Mouse (Mus musculus) lung, postnatal 0 days (tissue): ENCODE data around the gene Tspan17. TPM values are rescaled to one million over a fixed set of nuclear protein-coding genes. Genes with fewer than 3 reads are reported as not detected.

ENCODE experiments used
- ATAC-seq: fragments of 200-750 bp; cut with Nextera tagmentation; 2 replicates; pipeline ENCODE4 v1.8.0; 2017; ENCODE audit warnings: moderate library complexity
- DNase-seq: peaks from one replicate; pipeline ENCODE4 v3.0.0-alpha.2; 2016; ENCODE audit warnings: low spot score
- H3K27ac ChIP-seq: fragments of 300-500 bp; sonication (generic); 2 replicates; pipeline ENCODE4 v1.5.1; 2014; ENCODE audit warnings: antibody characterized with exemption, mild to moderate bottlenecking, low read length, mixed read lengths
- H3K27me3 ChIP-seq: fragments of 300-500 bp; sonication (generic); replicated peaks from 2 replicates; pipeline ENCODE4 v1.6.1; 2014; ENCODE audit warnings: low read length, mixed read lengths; ENCODE audit not compliant: insufficient read depth
- H3K36me3 ChIP-seq: fragments of 300-500 bp; sonication (generic); 2 replicates; pipeline ENCODE4 v1.6.1; 2014; ENCODE audit warnings: low read length, mixed read lengths; ENCODE audit not compliant: insufficient read depth
- H3K4me1 ChIP-seq: fragments of 300-500 bp; sonication (generic); 2 replicates; pipeline ENCODE4 v1.6.1; 2014; ENCODE audit warnings: antibody characterized with exemption, low read depth, low read length, mixed read lengths; ENCODE audit not compliant: insufficient read depth
- H3K4me2 ChIP-seq: fragments of 300-500 bp; sonication (generic); replicated peaks from 2 replicates; pipeline ENCODE4 v1.6.1; 2014; ENCODE audit warnings: low read depth, mild to moderate bottlenecking, low read length, moderate library complexity, mixed read lengths
- H3K4me3 ChIP-seq: fragments of 300-500 bp; sonication (generic); 2 replicates; pipeline ENCODE4 v1.5.1; 2014; ENCODE audit warnings: low read depth, low read length
- H3K9ac ChIP-seq: fragments of 300-500 bp; sonication (generic); replicated peaks from 2 replicates; pipeline ENCODE4 v1.6.1; 2014; ENCODE audit warnings: low read depth, mild to moderate bottlenecking
- H3K9me3 ChIP-seq: fragments of 300-500 bp; sonication (generic); 2 replicates; pipeline ENCODE4 v1.6.1; 2016; ENCODE audit warnings: low read length, mixed read lengths
- CTCF ChIP-seq: IDR thresholded peaks from 2 replicates; pipeline ENCODE4 v1.5.1; 2016; ENCODE audit warnings: antibody characterized with exemption, mild to moderate bottlenecking
- EP300 ChIP-seq: IDR thresholded peaks from 2 replicates; pipeline ENCODE4 v1.6.1; 2016; ENCODE audit warnings: antibody characterized with exemption, mild to moderate bottlenecking, control low read depth
- WGBS: fragments of 180-500 bp; shearing (Covaris S2); extraction: QIAGEN DNeasy Blood & Tissue Kit; methylation state at CpG from one replicate; pipeline ENCODE4 v1.1.7; 2014; 5-methylcytosine and 5-hydroxymethylcytosine counted together
- polyA plus RNA-seq: library from polyadenylated mRNA; unstranded; fragments of >200 nt; fragmentation: Nextera tagmentation; extraction: Ambion mirVana; gene quantifications from 2 replicates; pipeline ENCODE4 v1.2.1, GENCODE M21; 2015

The Tspan17 gene
- polyA plus RNA-seq, 1 experiment from 2014 or later, result 32.9 TPM

GRCm38 (mm10) chr13:54749864-54750411 lies 39.2 kb upstream of the Tspan17 start, which contains the start of gene Gprin1:
TSS of gene Gprin1 (minus strand) at chr13:54749874.
- 0 out of 2 replicates have a peak, but pooled peaks have one; percentile 14 for ATAC-seq
- Histone ChIP-seq H3K9ac (no peak within 1 kb of the TSS), H3K4me2 (peak within 1 kb of the TSS; percentile 75), H3K4me3 (peak within 1 kb of the TSS; percentile 45), H3K4me1 (peaks cover 5% of the 10 kb centered on the region; the same call in 1 of the 2 replicates), H3K36me3 (no peaks in the 10 kb centered on the region), H3K27me3 (peaks cover 12% of the 10 kb centered on the region), H3K27ac (no peak within 1 kb of the TSS), H3K9me3 (no peaks in the 10 kb centered on the region)
- 3% methylated on average over 27 of the region's 29 CpGs for WGBS
- TF ChIP-seq CTCF (no peak), EP300 (no peak)
- DNase-seq, result no peak

- Histone ChIP-seq H3K27me3 (peaks cover 16% of the 10 kb centered on the region), H3K4me3 (no peak overlapping the region), H3K36me3 (no peaks in the 10 kb centered on the region), H3K9me3 (no peaks in the 10 kb centered on the region), H3K4me1 (peaks cover 5% of the 10 kb centered on the region; the same call in 1 of the 2 replicates), H3K4me2 (no peak overlapping the region), H3K27ac (no peak overlapping the region), H3K9ac (no peak overlapping the region)
- no peak for TF ChIP-seq EP300
- TF ChIP-seq CTCF, result no peak
- WGBS, result 2% methylated on average over 8 of the region's 8 CpGs
- DNase-seq, result no peak
- no peak for ATAC-seq
Observed at GRCm38 (mm10) chr13:54750699-54751098, 38.5 kb upstream of the Tspan17 start.

GRCm38 (mm10) chr13:54752656-54753055 lies 36.5 kb upstream of the Tspan17 start:
- TF ChIP-seq EP300, result no peak
- no peak for TF ChIP-seq CTCF
- Histone ChIP-seq H3K9ac (no peak overlapping the region), H3K36me3 (no peaks in the 10 kb centered on the region), H3K4me3 (no peak overlapping the region), H3K9me3 (no peaks in the 10 kb centered on the region), H3K27ac (no peak overlapping the region), H3K4me1 (peaks cover 5% of the 10 kb centered on the region; the same call in 1 of the 2 replicates), H3K4me2 (no peak overlapping the region), H3K27me3 (peaks cover 18% of the 10 kb centered on the region)
- WGBS, result 60% methylated on average over 10 of the region's 10 CpGs
- ATAC-seq (no peak), DNase-seq (no peak)

GRCm38 (mm10) chr13:54753733-54754132 lies 35.4 kb upstream of the Tspan17 start:
- Histone ChIP-seq H3K27ac (no peak overlapping the region), H3K9me3 (no peaks in the 10 kb centered on the region), H3K9ac (no peak overlapping the region), H3K27me3 (peaks cover 27% of the 10 kb centered on the region), H3K4me3 (no peak overlapping the region), H3K4me1 (peaks cover 5% of the 10 kb centered on the region; the same call in 1 of the 2 replicates), H3K4me2 (no peak overlapping the region), H3K36me3 (no peaks in the 10 kb centered on the region)
- no peak for ATAC-seq
- DNase-seq, result no peak
- 52% methylated on average over 6 of the region's 6 CpGs for WGBS
- TF ChIP-seq CTCF (no peak), EP300 (no peak)

- H3K4me2 ChIP-seq, result no peak overlapping the region
- TF ChIP-seq CTCF (no peak), EP300 (no peak)
- ATAC-seq, result no peak
- peaks cover 34% of the 10 kb centered on the region for H3K27me3 ChIP-seq
- H3K36me3 ChIP-seq, result no peaks in the 10 kb centered on the region
- no peak overlapping the region for H3K9ac ChIP-seq
- no peak overlapping the region for H3K27ac ChIP-seq
- WGBS, result 39% methylated on average over 12 of the region's 12 CpGs
- H3K9me3 ChIP-seq, result no peaks in the 10 kb centered on the region
- H3K4me3 ChIP-seq, result no peak overlapping the region
- peaks cover 5% of the 10 kb centered on the region; the same call in 1 of the 2 replicates for H3K4me1 ChIP-seq
- DNase-seq, result no peak
Observed at GRCm38 (mm10) chr13:54754169-54755080, 34.8 kb upstream of the Tspan17 start.

GRCm38 (mm10) chr13:54755201-54755830 lies 33.9 kb upstream of the Tspan17 start:
- TF ChIP-seq EP300 (no peak), CTCF (no peak)
- ATAC-seq (no peak), DNase-seq (no peak)
- no peak overlapping the region for H3K4me3 ChIP-seq
- WGBS, result 18% methylated on average over 9 of the region's 9 CpGs
- H3K27me3 ChIP-seq, result peaks cover 26% of the 10 kb centered on the region
- H3K4me1 ChIP-seq, result no peaks in the 10 kb centered on the region; the same call in 1 of the 2 replicates
- no peak overlapping the region for H3K9ac ChIP-seq
- H3K4me2 ChIP-seq, result no peak overlapping the region
- H3K9me3 ChIP-seq, result no peaks in the 10 kb centered on the region
- H3K36me3 ChIP-seq, result no peaks in the 10 kb centered on the region
- no peak overlapping the region for H3K27ac ChIP-seq
